Mouse (Mus musculus): ENCODE data around the gene Lcn2.

DNA sequence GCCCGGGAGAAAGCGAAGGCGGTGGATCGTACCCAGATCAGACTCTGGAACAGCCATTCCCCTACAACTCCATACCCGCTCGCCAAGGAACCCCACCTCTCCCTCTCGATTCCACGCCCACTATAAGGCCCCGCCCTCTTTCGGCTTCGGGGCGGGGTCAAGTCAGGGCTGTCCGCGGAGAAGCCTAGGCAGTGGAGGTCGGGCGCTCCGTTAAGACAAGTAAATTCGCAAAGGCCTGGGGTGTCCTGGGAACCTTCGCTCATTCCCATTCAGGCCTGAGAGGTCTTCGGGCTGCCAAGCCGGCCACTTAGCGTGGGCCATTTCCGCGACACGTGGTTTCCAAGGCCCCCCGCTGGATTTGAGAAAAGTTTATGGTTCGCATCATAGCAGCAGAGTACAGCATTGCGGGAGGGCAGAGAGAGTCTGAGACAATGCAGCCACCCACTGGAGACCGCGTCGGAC, 7.5 kb upstream of the Lcn2 start, which contains the start of gene Ptges2:
- TF ChIP-seq POLR2A (IDR thresholded peaks at IDR 0.05; ENCODE audit: low read depth, low read length) (peak; percentile 25), JUN (IDR thresholded peaks at IDR 0.05; ENCODE audit: insufficient read depth, low read depth, low read length) (no peak), ZKSCAN1 (IDR thresholded peaks at IDR 0.05; ENCODE audit: borderline replicate concordance, low read depth, low read length) (no peak), EP300 (IDR thresholded peaks at IDR 0.05; ENCODE audit: low read length) (no peak), ZMIZ1 (IDR thresholded peaks at IDR 0.05; ENCODE audit: low read depth, low read length) (no peak), POLR2AphosphoS2 (IDR thresholded peaks at IDR 0.05; ENCODE audit: low read depth, low read length) (no peak), ZNF384 (IDR thresholded peaks at IDR 0.05; ENCODE audit: low read depth, low read length) (no peak), KAT2A (IDR thresholded peaks at IDR 0.05; ENCODE audit: insufficient replicate concordance, low read length) (no peak; the same call in 1 of the 2 replicates), SIN3A (IDR thresholded peaks at IDR 0.05; ENCODE audit: low read length) (peak; percentile 98), SMC3 (IDR thresholded peaks at IDR 0.05; ENCODE audit: low read depth, low read length) (no peak), MAX (IDR thresholded peaks at IDR 0.05; ENCODE audit: low read length) (peak; percentile 100), CTCF (conservative IDR thresholded peaks at IDR 0.05 in 1 of 2, IDR thresholded peaks at IDR 0.05 in 1 of 2; ENCODE audit: low read depth in 2 of 2, low read length in 2 of 2) (no peak)
